ENCODE assay signal across 9 mouse cellular contexts in the genomic region with DNA sequence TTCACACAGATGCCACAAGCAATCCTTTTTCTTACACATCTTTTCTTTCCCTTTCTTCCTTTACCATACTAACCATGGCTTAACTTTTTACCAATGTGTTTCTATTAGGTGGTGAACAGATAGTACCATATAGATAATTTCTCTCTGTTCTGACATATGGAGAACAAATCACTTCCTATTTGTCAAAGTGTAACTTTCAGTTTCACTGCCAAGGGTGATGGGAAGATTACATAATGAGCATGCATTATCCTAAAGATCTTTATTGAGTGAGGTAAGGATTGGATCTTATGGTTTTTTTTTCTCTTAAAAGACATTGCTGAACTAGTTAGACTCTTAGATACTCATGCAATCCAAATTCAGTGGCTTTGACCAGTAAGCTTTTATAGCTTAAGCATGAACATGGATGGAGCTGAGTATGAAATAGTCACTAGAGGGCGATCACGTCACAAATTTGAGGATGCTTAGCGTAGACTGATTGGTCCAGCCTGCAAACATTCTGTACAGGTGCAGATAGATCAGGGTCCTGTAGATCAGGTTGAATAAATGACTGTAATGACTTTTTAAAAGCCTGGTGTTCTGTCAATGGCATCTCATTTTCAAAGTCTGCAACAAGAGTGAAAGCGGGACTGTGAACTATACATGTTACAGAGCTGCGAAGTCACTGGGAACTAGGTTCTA.
A peak's percentile ranks its signal among the peaks of the same experiment; 100 is the strongest.
DNase-seq lines count a peak whose midpoint lies in the region; ATAC-seq and TF ChIP-seq lines count a peak whose summit lies in the region.
"Had no signal": no experiment of that assay in that cellular context is flagged by ENCODE, and none has a peak within 500 bp of the region (broad histone marks: within the 10 kb centered on the region; RNA-seq: fewer than 3 reads in every experiment).

No protein-coding gene starts in this region.

- no peak overlapping the region for H3K4me2 ChIP-seq in liver, embryonic 14.5 days (ENCODE audit: low read depth)

- H3K36me3 ChIP-seq in ES-E14 (ENCODE audit: control insufficient read depth, insufficient read depth, low read length, poor library complexity, severe bottlenecking) = no peaks in the 10 kb centered on the region
- no peaks in the 10 kb centered on the region for H3K36me3 ChIP-seq in kidney, adult 2 months (ENCODE audit: control insufficient read depth, insufficient read depth, low read length)
- H3K36me3 ChIP-seq in liver, embryonic 14.5 days (replicated peaks; ENCODE audit: control insufficient read depth, insufficient read depth, low read depth) = no peaks in the 10 kb centered on the region

- no peak overlapping the region for H3K27ac ChIP-seq in ES-E14 (ENCODE audit: insufficient read depth, low read depth, low read length, poor library complexity, severe bottlenecking)
- no peak overlapping the region for H3K27ac ChIP-seq in kidney, adult 2 months (ENCODE audit: insufficient read depth, low read depth, low read length)
- H3K27ac ChIP-seq in liver, embryonic 14.5 days = no peak overlapping the region

- ATAC-seq in frontal cortex, adult (ENCODE audit: low TSS enrichment) = peak; percentile 98
- ATAC-seq in liver, embryonic 14.5 days (ENCODE audit: insufficient read depth) = no peak

- in situ Hi-C loops in ES-E14 (cut with MboI; ENCODE audit: low sequenced_read_pairs in 2 of 2, unreplicated experiment in 2 of 2) = loop anchor here in 1 of 2 experiments (25.0 kb wide), 2 partner anchors 137 to 362 kb away; no protein-coding TSS in a partner anchor

- H3K9ac ChIP-seq in ES-E14 (ENCODE audit: insufficient read depth, low read depth, low read length, poor library complexity, severe bottlenecking) = no peak overlapping the region
- H3K9ac ChIP-seq in liver, embryonic 14.5 days (replicated peaks) = no peak overlapping the region

- TF ChIP-seq POLR2A in kidney, adult 2 months (IDR thresholded peaks at IDR 0.05; ENCODE audit: low read depth, low read length) = no peak

- H3K4me3 ChIP-seq in ES-E14 (ENCODE audit: insufficient read depth in 1 of 2, low read depth in 1 of 2, low read length in 2 of 2, poor library complexity in 1 of 2, severe bottlenecking in 1 of 2) = no peak overlapping the region
- H3K4me3 ChIP-seq in kidney, adult 2 months (ENCODE audit: insufficient read depth, low read depth, low read length) = no peak overlapping the region
- no peak overlapping the region for H3K4me3 ChIP-seq in liver, embryonic 14.5 days (ENCODE audit: insufficient read depth in 1 of 2, low read depth in 2 of 2, low read length in 2 of 2)
- H3K4me3 ChIP-seq: erythroblast, embryonic 14.5 days had no signal

- no peak for TF ChIP-seq EP300 in liver, embryonic 14.5 days (IDR thresholded peaks at IDR 0.05; ENCODE audit: low read depth)

- TF ChIP-seq CTCF in kidney, adult 2 months (conservative IDR thresholded peaks at IDR 0.05; ENCODE audit: insufficient read depth, insufficient read length, low read depth, low read length) = peak; percentile 58
- peak; percentile 45 for TF ChIP-seq CTCF in liver, embryonic 14.5 days (IDR thresholded peaks at IDR 0.05; ENCODE audit: low read depth)

- no peaks in the 10 kb centered on the region; the same call in 1 of the 2 replicates for H3K27me3 ChIP-seq in kidney, adult 2 months (replicated peaks; ENCODE audit: control insufficient read depth, insufficient read depth, low read length)
- no peaks in the 10 kb centered on the region for H3K27me3 ChIP-seq in liver, embryonic 14.5 days (ENCODE audit: control insufficient read depth, insufficient read depth, low read length)

- DNase-seq in 416B (ENCODE audit: low read depth) = peak; percentile 77
- peak; percentile 51 for DNase-seq in ES-E14 (ENCODE audit: low read depth, low spot score)
- DNase-seq in cerebellum, adult 8-10 months = peak; percentile 17
- DNase-seq in kidney, adult 2 months = peak; percentile 54
- peak; percentile 2 to 13 (median 7) for DNase-seq in liver, embryonic 14.5 days (ENCODE audit: low read depth in 3 of 3, low spot score in 3 of 3)
- DNase-seq in retina, embryonic 14.5 days (ENCODE audit: low spot score) = peak; percentile 85
- DNase-seq in spleen, postnatal 10 days (ENCODE audit: low spot score in 2 of 2) = no peak

- no peaks in the 10 kb centered on the region for H3K9me3 ChIP-seq in ES-E14 (ENCODE audit: control insufficient read depth, insufficient read depth, low read depth, low read length)
- no peaks in the 10 kb centered on the region for H3K9me3 ChIP-seq in liver, embryonic 14.5 days (ENCODE audit: control insufficient read depth, low read length)

- WGBS in kidney, adult 2 months = 35% methylated on average over 5 of the region's 5 CpGs
- 31% methylated on average over 5 of the region's 5 CpGs for WGBS in liver, embryonic 14.5 days (ENCODE audit: insufficient replicate concordance)

- no peaks in the 10 kb centered on the region for H3K4me1 ChIP-seq in ES-E14 (ENCODE audit: control insufficient read depth in 2 of 2, insufficient read depth in 2 of 2, low read length in 2 of 2, poor library complexity in 1 of 2)
- H3K4me1 ChIP-seq in kidney, adult 2 months (ENCODE audit: control insufficient read depth, insufficient read depth, low read length) = no peaks in the 10 kb centered on the region
- H3K4me1 ChIP-seq in liver, embryonic 14.5 days (replicated peaks; ENCODE audit: control insufficient read depth in 2 of 2, insufficient read depth in 2 of 2, low read length in 1 of 2) = no peaks in the 10 kb centered on the region

TF ChIP-seq in ES-E14, 5 proteins besides CTCF, POLR2A, EP300 and RAD21:
- TF ChIP-seq MAFK (IDR thresholded peaks at IDR 0.05; ENCODE audit: insufficient read depth, low read depth, low read length) (no peak), ZC3H11A (IDR thresholded peaks at IDR 0.05; ENCODE audit: borderline replicate concordance, low read depth, low read length) (peak; percentile 94)

Comparison
In these comparisons a context has a peak if more than half of its experiments do, and no peak if none do; other contexts are left out.
1. DNase-seq: peak in 416B (single experiment), ES-E14 (single experiment), cerebellum, adult 8-10 months (single experiment), kidney, adult 2 months (single experiment), liver, embryonic 14.5 days (3 of 3) and retina, embryonic 14.5 days (single experiment); none in spleen, postnatal 10 days (0 of 2).